Mouse (Mus musculus) thymus, adult 2 months (tissue): Measurements from ENCODE around the gene Ccdc3.

Source experiments
- CTCF ChIP-seq: fragments of 200-500 bp; IDR thresholded peaks from 2 replicates; pipeline ENCODE4 v1.5.1; 2012; ENCODE audit warnings: mild to moderate bottlenecking, control low read depth, low read length, moderate library complexity, borderline replicate concordance; ENCODE audit not compliant: control insufficient read depth, poor library complexity, insufficient read depth; ENCODE audit errors: extremely low read depth
- POLR2A ChIP-seq: fragments of 200-500 bp; IDR thresholded peaks from 2 replicates; pipeline ENCODE4 v1.6.1; 2012; ENCODE audit warnings: mild to moderate bottlenecking, low read length, control low read depth, moderate library complexity; ENCODE audit not compliant: control insufficient read depth, poor library complexity, insufficient read depth; ENCODE audit errors: extremely low read depth

GRCm38 (mm10) chr2:5193071-5193470 is 55.5 kb downstream of the Ccdc3 start:
- TF ChIP-seq POLR2A (no peak), CTCF (no peak)
